Mouse (Mus musculus) myocyte (in vitro differentiated cells): ENCODE results near the gene Actr6. TPM values are rescaled to one million over a fixed set of nuclear protein-coding genes. Genes with fewer than 3 reads are reported as not detected.

Source experiments
- H3K27me3 ChIP-seq: one replicate; pipeline ENCODE4 v1.6.1; 2011; ENCODE audit not compliant: control insufficient read depth, insufficient read depth, insufficient read length
- H3K36me3 ChIP-seq: one replicate; pipeline ENCODE4 v1.6.1; 2011; ENCODE audit not compliant: control insufficient read depth, insufficient read depth
- H3K4me2 ChIP-seq: one replicate; pipeline ENCODE4 v1.6.1; 2011; ENCODE audit warnings: low read depth, control low read depth
- H3K4me3 ChIP-seq: one replicate; pipeline ENCODE4 v1.5.1; 2011; ENCODE audit warnings: mild to moderate bottlenecking, control low read depth, moderate library complexity
- H3K79me2 ChIP-seq: one replicate; pipeline ENCODE4 v1.6.1; 2011; ENCODE audit not compliant: control insufficient read depth, insufficient read depth
- H3ac ChIP-seq: one replicate; pipeline ENCODE4 v1.6.1; 2011; ENCODE audit not compliant: control insufficient read depth, insufficient read length
- E2F4 ChIP-seq: IDR thresholded peaks from one replicate; pipeline ENCODE4 v1.6.1; 2011; ENCODE audit warnings: mild to moderate bottlenecking, control low read depth, moderate library complexity; ENCODE audit not compliant: insufficient read depth
- MAX ChIP-seq: IDR thresholded peaks from one replicate; pipeline ENCODE4 v1.6.1; 2011; ENCODE audit warnings: low read depth, mild to moderate bottlenecking, control low read depth
- MYOD1 ChIP-seq, 3 experiments: IDR thresholded peaks; one replicate each; pipeline ENCODE4 v1.6.1; 2011; ENCODE audit warnings: control low read depth in 2 of 3, low read depth in 2 of 3, mild to moderate bottlenecking in 2 of 3, moderate library complexity in 1 of 3; ENCODE audit not compliant: insufficient read length in 2 of 3, control insufficient read depth in 1 of 3
- MYOG ChIP-seq, 3 experiments: IDR thresholded peaks; one replicate each; pipeline ENCODE4 v1.6.1; 2011; ENCODE audit warnings: control low read depth in 2 of 3, low read depth in 2 of 3, mild to moderate bottlenecking in 2 of 3; ENCODE audit not compliant: insufficient read length in 2 of 3, control insufficient read depth in 1 of 3, insufficient read depth in 1 of 3
- POLR2A ChIP-seq: IDR thresholded peaks from one replicate; pipeline ENCODE4 v1.6.1; 2011; ENCODE audit warnings: low read depth, mild to moderate bottlenecking, control low read depth, moderate library complexity; ENCODE audit not compliant: insufficient read length
- REST ChIP-seq: IDR thresholded peaks from one replicate; pipeline ENCODE4 v1.6.1; 2011; ENCODE audit warnings: mild to moderate bottlenecking, control low read depth, moderate library complexity; ENCODE audit not compliant: insufficient read depth, insufficient read length
- SRF ChIP-seq: IDR thresholded peaks from one replicate; pipeline ENCODE4 v1.6.1; 2011; ENCODE audit warnings: low read depth; ENCODE audit not compliant: control insufficient read depth, insufficient read length
- TCF12 ChIP-seq: IDR thresholded peaks from one replicate; pipeline ENCODE4 v1.6.1; 2011; ENCODE audit warnings: mild to moderate bottlenecking, control low read depth; ENCODE audit not compliant: poor library complexity, insufficient read depth, severe bottlenecking
- TCF3 ChIP-seq: IDR thresholded peaks from one replicate; pipeline ENCODE4 v1.6.1; 2011; ENCODE audit warnings: low read depth, control low read depth; ENCODE audit not compliant: insufficient read length
- USF1 ChIP-seq: IDR thresholded peaks from one replicate; pipeline ENCODE4 v1.6.1; 2011; ENCODE audit warnings: low read depth, mild to moderate bottlenecking, control low read depth, moderate library complexity
- polyA plus RNA-seq: library from polyadenylated mRNA; unstranded; fragments of >200 nt; fragmentation: generic; extraction: Trizol; gene quantifications from one replicate; pipeline ENCODE4 v1.2.1, GENCODE M21; 2012; ENCODE audit warnings: missing spikeins

Actr6 gene
- polyA plus RNA-seq, 1 experiment, result 4.5 TPM

GRCm38 (mm10) chr10:89664977-89665645 lies 67.0 kb downstream of the Actr6 start:
- no peak overlapping the region for H3ac ChIP-seq
- no peak for TF ChIP-seq TCF3
- TF ChIP-seq MYOG (IDR thresholded peaks at IDR 0.05; ENCODE audit: control insufficient read depth in 1 of 3, insufficient read depth in 1 of 3, insufficient read length in 2 of 3, low read depth in 2 of 3), result no peak
- TF ChIP-seq POLR2A, result no peak
- TF ChIP-seq REST, result no peak
- TF ChIP-seq MAX, result no peak
- no peak for TF ChIP-seq SRF
- no peak for TF ChIP-seq TCF12
- no peak for TF ChIP-seq MYOD1 (IDR thresholded peaks at IDR 0.05; ENCODE audit: control insufficient read depth in 1 of 3, insufficient read length in 2 of 3, low read depth in 2 of 3)
- no peak for TF ChIP-seq USF1
- no peak for TF ChIP-seq E2F4
- H3K4me3 ChIP-seq, result no peak overlapping the region
- no peak overlapping the region for H3K4me2 ChIP-seq
- peaks cover 11% of the 10 kb centered on the region for H3K36me3 ChIP-seq
- H3K27me3 ChIP-seq, result no peaks in the 10 kb centered on the region
- H3K79me2 ChIP-seq, result no peaks in the 10 kb centered on the region

Other genes with a start within 250 kb of the Actr6 start
- not detected for gene Nr1h4, start 198.7 kb downstream of the Actr6 start, polyA plus RNA-seq
- gene Slc17a8, start 111.0 kb downstream of the Actr6 start, polyA plus RNA-seq, result not detected
- gene Scyl2, start 46.0 kb downstream of the Actr6 start, polyA plus RNA-seq, result 7.2 TPM
- gene Uhrf1bp1l, start 12.7 kb upstream of the Actr6 start, polyA plus RNA-seq, result 16.0 TPM
- gene Anks1b, start 141.2 kb upstream of the Actr6 start, polyA plus RNA-seq, result 0.13 TPM